Mouse (Mus musculus): ENCODE data around the gene Slc22a1.

Gene Slc22a1

GRCm38 (mm10) chr17:12631771-12632600, 43.6 kb downstream of the Slc22a1 start:
- no peak for DNase-seq (ENCODE audit: low spot score)

GRCm38 (mm10) chr17:12630976-12631730, 44.5 kb downstream of the Slc22a1 start:
- no peak for DNase-seq (ENCODE audit: low spot score)

GRCm38 (mm10) chr17:12627983-12628382, 47.6 kb downstream of the Slc22a1 start:
- DNase-seq (ENCODE audit: low spot score), result no peak

GRCm38 (mm10) chr17:12619641-12620040, 56.0 kb downstream of the Slc22a1 start:
- no peak for DNase-seq (ENCODE audit: low spot score)

GRCm38 (mm10) chr17:12615429-12615828, 60.2 kb downstream of the Slc22a1 start:
- no peak for DNase-seq (ENCODE audit: low spot score)

DNA sequence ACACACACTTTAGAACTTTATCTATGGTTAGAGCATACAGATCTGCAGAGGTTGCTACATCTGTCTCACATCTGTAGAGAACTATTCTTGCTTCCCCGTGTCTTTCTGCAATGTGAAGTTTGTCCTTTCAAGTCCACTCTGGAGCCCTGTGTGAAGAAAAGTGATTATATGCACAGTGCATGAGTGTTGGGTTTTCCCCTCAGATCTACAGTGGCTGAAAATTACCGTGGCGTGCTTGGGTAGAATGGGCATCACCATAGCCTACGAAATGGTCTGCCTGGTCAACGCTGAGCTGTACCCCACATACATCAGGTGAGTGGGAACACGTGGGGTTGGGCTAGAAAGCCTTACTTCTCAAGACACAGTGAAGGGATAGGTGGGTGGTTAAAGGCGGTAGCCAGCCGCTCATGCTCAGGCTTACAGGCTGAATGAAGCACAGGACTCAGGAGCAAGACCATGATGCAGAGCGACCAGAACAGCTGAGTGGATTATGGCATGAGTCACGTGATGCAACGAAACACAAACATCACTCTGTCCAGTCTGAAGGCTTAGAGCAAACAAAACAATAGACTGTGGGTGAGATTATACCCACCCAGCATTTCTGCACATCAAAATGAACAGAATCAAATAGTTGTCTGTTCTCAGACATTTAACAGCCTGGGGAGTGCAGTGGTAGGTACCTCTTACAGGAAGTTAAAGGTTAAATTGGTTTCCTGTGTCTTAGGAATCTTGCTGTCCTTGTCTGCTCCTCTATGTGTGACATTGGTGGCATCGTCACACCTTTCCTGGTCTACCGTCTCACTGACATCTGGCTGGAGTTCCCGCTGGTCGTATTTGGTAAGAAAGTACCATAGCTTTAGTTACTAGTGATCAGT, 60.9 kb downstream of the Slc22a1 start:
- DNase-seq (ENCODE audit: low spot score), result no peak

- DNase-seq (ENCODE audit: low spot score), result no peak
These were observed 68.4 kb downstream of the Slc22a1 start for GRCm38 (mm10) chr17:12607202-12607601.

- no peak for DNase-seq (ENCODE audit: low spot score)
These were observed 69.0 kb downstream of the Slc22a1 start for GRCm38 (mm10) chr17:12606634-12607033.
